Mouse (Mus musculus): ENCODE measurements at regions not wholly inside any gene's neighbourhood (a gene's known extent, or its start where the extent isn't known, plus 50 kb on each side); places are given as distances from the start of the nearest gene placed in this dataset.

GRCm38 (mm10) chr4:89050551-89051199 lies 86.2 kb upstream of the Mtap start:
- TF ChIP-seq CTCF (conservative IDR thresholded peaks at IDR 0.05; ENCODE audit: insufficient read depth, insufficient read length, low read depth, low read length) (no peak), POLR2A (IDR thresholded peaks at IDR 0.05; ENCODE audit: low read depth, low read length) (no peak)

Measured in kidney, adult 2 months (tissue).